ENCODE assay signal across 7 mouse cellular contexts in the genomic region with DNA sequence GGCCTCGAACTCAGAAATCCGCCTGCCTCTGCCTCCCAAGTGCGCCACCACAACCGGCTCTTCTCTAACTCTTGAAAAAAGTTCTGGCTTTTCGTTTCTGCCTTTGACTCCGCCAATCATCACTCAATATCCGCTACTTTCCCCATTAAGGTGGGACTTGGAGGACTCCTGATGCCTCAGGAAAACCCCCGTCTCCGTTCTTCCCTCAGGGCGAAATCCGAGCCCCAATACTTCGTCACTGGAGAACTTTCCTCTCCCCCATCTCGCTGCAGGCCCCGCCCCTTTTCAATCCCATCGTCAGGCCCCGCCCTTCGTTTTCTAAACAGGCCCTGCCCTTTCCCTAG. TPM values are rescaled to one million over a fixed set of nuclear protein-coding genes. Genes with fewer than 3 reads are reported as not detected.
DNase-seq lines count a peak whose midpoint lies in the region; ATAC-seq and TF ChIP-seq lines count a peak whose summit lies in the region.

No protein-coding gene starts in this region.

- H3K4me3 ChIP-seq in lung, embryonic 16.5 days (ENCODE audit: low read length), result peak overlapping the region; percentile 80
- H3K4me3 ChIP-seq in forebrain, embryonic 10.5 days, result peak overlapping the region; percentile 74
- peak overlapping the region; percentile 82 for H3K4me3 ChIP-seq in intestine, postnatal 0 days (ENCODE audit: low read depth, low read length)
- peak overlapping the region; percentile 68 for H3K4me3 ChIP-seq in neural tube, embryonic 14.5 days (ENCODE audit: low read depth, low read length)

- no peak for ATAC-seq in lung, embryonic 16.5 days (ENCODE audit: low read depth)
- ATAC-seq in intestine, postnatal 0 days, result no peak
- ATAC-seq in neural tube, embryonic 14.5 days (ENCODE audit: low read depth), result no peak; the same call in 1 of the 2 replicates

- no peaks in the 10 kb centered on the region for H3K9me3 ChIP-seq in lung, embryonic 16.5 days (ENCODE audit: control insufficient read depth, low read length)
- no peaks in the 10 kb centered on the region for H3K9me3 ChIP-seq in forebrain, embryonic 10.5 days
- no peaks in the 10 kb centered on the region for H3K9me3 ChIP-seq in intestine, postnatal 0 days (ENCODE audit: control insufficient read depth)
- H3K9me3 ChIP-seq in neural tube, embryonic 14.5 days (ENCODE audit: control insufficient read depth, low read length), result no peaks in the 10 kb centered on the region

- 14% methylated on average over 17 of the region's 17 CpGs for WGBS in lung, embryonic 16.5 days
- WGBS in forebrain, embryonic 10.5 days, result 17% methylated on average over 17 of the region's 17 CpGs
- 12% methylated on average over 17 of the region's 17 CpGs for WGBS in intestine, postnatal 0 days
- whole genome bisulfite sequencing in neural tube, embryonic 14.5 days, result 15% methylated on average over 17 of the region's 17 CpGs

- peak overlapping the region; percentile 91 for H3K27ac ChIP-seq in lung, embryonic 16.5 days (ENCODE audit: low read length)
- H3K27ac ChIP-seq in forebrain, embryonic 10.5 days, result peak overlapping the region; percentile 76; the same call in 1 of the 2 replicates
- H3K27ac ChIP-seq in intestine, postnatal 0 days (ENCODE audit: low read depth, low read length), result peak overlapping the region; percentile 96
- no peak overlapping the region for H3K27ac ChIP-seq in neural tube, embryonic 14.5 days (ENCODE audit: low read depth, low read length)

- no peaks in the 10 kb centered on the region for H3K4me1 ChIP-seq in lung, embryonic 16.5 days (replicated peaks; ENCODE audit: control insufficient read depth, insufficient read depth, low read length)
- peaks cover 24% of the 10 kb centered on the region for H3K4me1 ChIP-seq in forebrain, embryonic 10.5 days
- peaks cover 1% of the 10 kb centered on the region; the same call in 1 of the 2 replicates for H3K4me1 ChIP-seq in intestine, postnatal 0 days (replicated peaks; ENCODE audit: control insufficient read depth, insufficient read depth, low read length)
- H3K4me1 ChIP-seq in neural tube, embryonic 14.5 days (ENCODE audit: control insufficient read depth, insufficient read depth, low read length), result 0 out of 2 replicates have a peak, but pooled peaks cover 5% of the 10 kb centered on the region

- no peak for DNase-seq in lung, postnatal 10 days
- no peak for DNase-seq in forebrain, embryonic 10.5 days (ENCODE audit: extremely low spot score, low spot score)
- no peak for DNase-seq in adipocyte (ENCODE audit: low spot score)
- DNase-seq in cerebellum, adult 18-20 months, result no peak

- H3K36me3 ChIP-seq in lung, embryonic 16.5 days (ENCODE audit: control insufficient read depth, insufficient read depth, low read length), result no peaks in the 10 kb centered on the region
- H3K36me3 ChIP-seq in forebrain, embryonic 10.5 days (replicated peaks), result peaks cover 14% of the 10 kb centered on the region
- H3K36me3 ChIP-seq in intestine, postnatal 0 days (ENCODE audit: control insufficient read depth, insufficient read depth), result peaks cover 4% of the 10 kb centered on the region
- peaks cover 5% of the 10 kb centered on the region for H3K36me3 ChIP-seq in neural tube, embryonic 14.5 days (ENCODE audit: control insufficient read depth, insufficient read depth, low read length)

- peak overlapping the region; percentile 41; the same call in 1 of the 2 replicates for H3K9ac ChIP-seq in lung, embryonic 16.5 days (ENCODE audit: low read length)
- H3K9ac ChIP-seq in intestine, postnatal 0 days (ENCODE audit: low read depth, low read length), result no peak overlapping the region
- no peak overlapping the region for H3K9ac ChIP-seq in neural tube, embryonic 14.5 days (replicated peaks; ENCODE audit: low read depth, low read length)

- peak overlapping the region; percentile 97 for H3K4me2 ChIP-seq in lung, embryonic 16.5 days (ENCODE audit: low read depth, low read length)
- peak overlapping the region; percentile 99 for H3K4me2 ChIP-seq in intestine, postnatal 0 days (replicated peaks; ENCODE audit: low read depth)
- H3K4me2 ChIP-seq in neural tube, embryonic 14.5 days (ENCODE audit: low read depth, low read length), result peak overlapping the region; percentile 85

- TF ChIP-seq CTCF in intestine, postnatal 0 days (IDR thresholded peaks at IDR 0.05; ENCODE audit: low read depth), result no peak

- no peaks in the 10 kb centered on the region for H3K27me3 ChIP-seq in lung, embryonic 16.5 days (ENCODE audit: control insufficient read depth, insufficient read depth, low read depth, low read length)
- H3K27me3 ChIP-seq in forebrain, embryonic 10.5 days (ENCODE audit: poor library complexity, severe bottlenecking), result no peaks in the 10 kb centered on the region
- no peaks in the 10 kb centered on the region for H3K27me3 ChIP-seq in intestine, postnatal 0 days (replicated peaks; ENCODE audit: control insufficient read depth, insufficient read depth, low read length)
- H3K27me3 ChIP-seq in neural tube, embryonic 14.5 days (ENCODE audit: control insufficient read depth, insufficient read depth, low read length), result no peaks in the 10 kb centered on the region

RNA-seq across cellular contexts. Expression of a gene that starts 1.1 kb away (rescaled TPM):
- polyA plus RNA-seq in lung, embryonic 16.5 days (2015; fragmentation: Nextera tagmentation; extraction: Ambion mirVana), result 8.9 and 9.7 TPM in 2 replicates
- polyA plus RNA-seq in forebrain, embryonic 10.5 days (2016; fragmentation: Nextera tagmentation; extraction: Ambion mirVana), result 3.0 TPM in 2 replicates
- 10.5 and 10.6 TPM in 2 replicates for polyA plus RNA-seq in intestine, postnatal 0 days (2015; fragmentation: Nextera tagmentation; extraction: Ambion mirVana)
- polyA plus RNA-seq in neural tube, embryonic 14.5 days (2014; fragmentation: Nextera tagmentation; extraction: Ambion mirVana), result 6.6 and 7.3 TPM in 2 replicates

RNA-seq across cellular contexts. Expression of a gene that starts 23.9 kb away (rescaled TPM):
- 41.4 and 43.5 TPM in 2 replicates for polyA plus RNA-seq in lung, embryonic 16.5 days (2015; fragmentation: Nextera tagmentation; extraction: Ambion mirVana)
- 53.6 and 54.0 TPM in 2 replicates for polyA plus RNA-seq in forebrain, embryonic 10.5 days (2016; fragmentation: Nextera tagmentation; extraction: Ambion mirVana)
- 14.8 and 16.9 TPM in 2 replicates for polyA plus RNA-seq in intestine, postnatal 0 days (2015; fragmentation: Nextera tagmentation; extraction: Ambion mirVana)
- 49.7 and 51.3 TPM in 2 replicates for polyA plus RNA-seq in neural tube, embryonic 14.5 days (2014; fragmentation: Nextera tagmentation; extraction: Ambion mirVana)

RNA-seq across cellular contexts. Expression of a gene that starts 36.7 kb away (rescaled TPM):
- polyA plus RNA-seq in lung, embryonic 16.5 days (2015; fragmentation: Nextera tagmentation; extraction: Ambion mirVana), result 70.3 and 73.5 TPM in 2 replicates
- polyA plus RNA-seq in forebrain, embryonic 10.5 days (2016; fragmentation: Nextera tagmentation; extraction: Ambion mirVana), result 70.6 and 75.6 TPM in 2 replicates
- polyA plus RNA-seq in intestine, postnatal 0 days (2015; fragmentation: Nextera tagmentation; extraction: Ambion mirVana), result 66.1 and 70.6 TPM in 2 replicates
- polyA plus RNA-seq in neural tube, embryonic 14.5 days (2014; fragmentation: Nextera tagmentation; extraction: Ambion mirVana), result 142 and 147 TPM in 2 replicates

RNA-seq across cellular contexts. Expression of a gene that starts 49.6 kb away (rescaled TPM):
- polyA plus RNA-seq in lung, embryonic 16.5 days (2015; fragmentation: Nextera tagmentation; extraction: Ambion mirVana), result 3.3 and 20.9 TPM in 2 replicates
- 0.39 TPM in 1 of 2 replicates, not detected in the other for polyA plus RNA-seq in forebrain, embryonic 10.5 days (2016; fragmentation: Nextera tagmentation; extraction: Ambion mirVana)
- 11,285 and 12,482 TPM in 2 replicates for polyA plus RNA-seq in intestine, postnatal 0 days (2015; fragmentation: Nextera tagmentation; extraction: Ambion mirVana)
- 1.4 TPM in 2 replicates for polyA plus RNA-seq in neural tube, embryonic 14.5 days (2014; fragmentation: Nextera tagmentation; extraction: Ambion mirVana)

RNA-seq across cellular contexts. Expression of a gene that starts 50.8 kb away (rescaled TPM):
- polyA plus RNA-seq in lung, embryonic 16.5 days (2015; fragmentation: Nextera tagmentation; extraction: Ambion mirVana), result 156 and 170 TPM in 2 replicates
- polyA plus RNA-seq in forebrain, embryonic 10.5 days (2016; fragmentation: Nextera tagmentation; extraction: Ambion mirVana), result 180 and 186 TPM in 2 replicates
- polyA plus RNA-seq in intestine, postnatal 0 days (2015; fragmentation: Nextera tagmentation; extraction: Ambion mirVana), result 99.5 and 102 TPM in 2 replicates
- polyA plus RNA-seq in neural tube, embryonic 14.5 days (2014; fragmentation: Nextera tagmentation; extraction: Ambion mirVana), result 150 and 153 TPM in 2 replicates
